Mouse (Mus musculus): Measurements from ENCODE around the gene Srbd1. TPM values are rescaled to one million over a fixed set of nuclear protein-coding genes. Genes with fewer than 3 reads are reported as not detected.

Srbd1 gene
- polyA plus RNA-seq (2014; fragmentation: Nextera tagmentation; extraction: Ambion mirVana): 9.1 and 11.3 TPM in 2 replicates

- 1% methylated on average over 39 of the region's 45 CpGs for WGBS
- DNase-seq (peak; percentile 97), ATAC-seq (ENCODE audit: low FRiP score, low TSS enrichment) (peak; percentile 95)
- H3K4me3 ChIP-seq (replicated peaks; ENCODE audit: low read depth, low read length): peak within 1 kb of the TSS; percentile 66
- 0 out of 2 replicates have a peak, but pooled peaks cover 5% of the 10 kb centered on the region for H3K36me3 ChIP-seq (ENCODE audit: control insufficient read depth, insufficient read depth, low read length)
- H3K4me2 ChIP-seq (ENCODE audit: low read length): peak within 1 kb of the TSS; percentile 96
- peak within 1 kb of the TSS; percentile 55 for H3K27ac ChIP-seq (replicated peaks; ENCODE audit: low read depth, low read length)
- peaks cover 13% of the 10 kb centered on the region for H3K4me1 ChIP-seq (ENCODE audit: control insufficient read depth, insufficient read depth, low read length)
- H3K9ac ChIP-seq (replicated peaks; ENCODE audit: low read length): peak within 1 kb of the TSS; percentile 59
- no peaks in the 10 kb centered on the region for H3K9me3 ChIP-seq (ENCODE audit: control insufficient read depth, low read length)
- H3K27me3 ChIP-seq (ENCODE audit: control insufficient read depth, insufficient read depth, low read length): no peaks in the 10 kb centered on the region
Observed at GRCm38 (mm10) chr17:86145079-86145951, at the start of gene Srbd1. Srbd1 (minus strand) TSS chr17:86145175.

DNA sequence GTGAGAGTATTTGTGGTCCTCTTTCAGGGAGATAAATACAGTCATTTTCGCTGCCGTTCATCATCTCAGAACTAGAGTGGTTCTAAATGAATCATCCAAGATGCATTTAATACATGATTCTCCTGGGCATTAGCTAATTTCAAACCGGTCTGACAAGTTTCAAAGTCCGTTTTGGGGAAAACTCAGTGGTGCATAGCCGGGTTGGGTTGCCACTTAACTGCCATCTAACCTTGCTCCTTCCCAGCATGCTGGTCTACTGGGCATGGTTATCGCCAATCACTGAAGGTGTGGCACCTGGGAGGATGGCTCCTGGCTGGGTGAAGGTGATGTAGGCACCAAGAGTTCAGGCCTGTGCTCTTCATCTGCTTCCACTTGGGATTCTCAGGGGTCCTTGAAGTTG, 49.0 kb upstream of the Srbd1 start:
- Histone ChIP-seq H3K27me3 (ENCODE audit: control insufficient read depth, insufficient read depth, low read length) (no peaks in the 10 kb centered on the region), H3K9ac (replicated peaks; ENCODE audit: low read length) (no peak overlapping the region), H3K4me2 (ENCODE audit: low read length) (no peak overlapping the region), H3K27ac (replicated peaks; ENCODE audit: low read depth, low read length) (no peak overlapping the region), H3K36me3 (ENCODE audit: control insufficient read depth, insufficient read depth, low read length) (no peaks in the 10 kb centered on the region), H3K4me1 (ENCODE audit: control insufficient read depth, insufficient read depth, low read length) (no peaks in the 10 kb centered on the region), H3K4me3 (replicated peaks; ENCODE audit: low read depth, low read length) (no peak overlapping the region), H3K9me3 (ENCODE audit: control insufficient read depth, low read length) (no peaks in the 10 kb centered on the region)
- DNase-seq (no peak), ATAC-seq (ENCODE audit: low FRiP score, low TSS enrichment) (no peak)
- 93% methylated on average over 6 of the region's 6 CpGs for WGBS

- H3K9me3 ChIP-seq (ENCODE audit: control insufficient read depth, low read length): no peaks in the 10 kb centered on the region
- no peaks in the 10 kb centered on the region for H3K36me3 ChIP-seq (ENCODE audit: control insufficient read depth, insufficient read depth, low read length)
- no peak for ATAC-seq (ENCODE audit: low FRiP score, low TSS enrichment)
- no peaks in the 10 kb centered on the region for H3K27me3 ChIP-seq (ENCODE audit: control insufficient read depth, insufficient read depth, low read length)
- no peak for DNase-seq
- H3K4me1 ChIP-seq (ENCODE audit: control insufficient read depth, insufficient read depth, low read length): peaks cover 10% of the 10 kb centered on the region; the same call in 1 of the 2 replicates
- H3K4me2 ChIP-seq (ENCODE audit: low read length): no peak overlapping the region
- no peak overlapping the region for H3K27ac ChIP-seq (replicated peaks; ENCODE audit: low read depth, low read length)
- no peak overlapping the region for H3K9ac ChIP-seq (replicated peaks; ENCODE audit: low read length)
- 87% methylated on average over 1 of the region's 1 CpGs for WGBS
- no peak overlapping the region for H3K4me3 ChIP-seq (replicated peaks; ENCODE audit: low read depth, low read length)
Observed at GRCm38 (mm10) chr17:86187777-86188176, 42.8 kb upstream of the Srbd1 start.

DNA sequence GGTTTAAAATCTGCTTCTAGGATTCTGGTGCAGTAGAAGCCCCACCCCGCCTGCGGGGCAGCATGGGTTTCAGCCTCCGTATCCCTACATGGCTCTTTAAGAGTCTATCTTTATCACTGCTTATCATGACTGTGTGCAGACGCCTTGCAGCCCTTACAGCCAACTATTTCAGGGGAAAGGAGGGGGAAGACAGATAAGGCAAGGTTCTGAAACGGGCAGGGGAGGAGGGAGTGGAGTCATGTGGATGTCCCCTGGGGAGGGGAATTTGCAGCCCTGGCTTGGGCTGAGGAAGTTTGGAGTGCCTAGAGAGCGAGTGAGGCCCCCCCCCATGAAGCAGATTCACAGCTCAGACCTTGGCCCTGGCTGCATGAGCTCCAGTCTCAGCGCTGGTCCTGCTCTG, 40.6 kb upstream of the Srbd1 start:
- H3K36me3 ChIP-seq (ENCODE audit: control insufficient read depth, insufficient read depth, low read length): no peaks in the 10 kb centered on the region
- no peaks in the 10 kb centered on the region for H3K27me3 ChIP-seq (ENCODE audit: control insufficient read depth, insufficient read depth, low read length)
- no peak for DNase-seq
- peaks cover 10% of the 10 kb centered on the region; the same call in 1 of the 2 replicates for H3K4me1 ChIP-seq (ENCODE audit: control insufficient read depth, insufficient read depth, low read length)
- 43% methylated on average over 7 of the region's 7 CpGs for WGBS
- no peak overlapping the region for H3K27ac ChIP-seq (replicated peaks; ENCODE audit: low read depth, low read length)
- no peaks in the 10 kb centered on the region for H3K9me3 ChIP-seq (ENCODE audit: control insufficient read depth, low read length)
- no peak overlapping the region for H3K9ac ChIP-seq (replicated peaks; ENCODE audit: low read length)
- H3K4me3 ChIP-seq (replicated peaks; ENCODE audit: low read depth, low read length): no peak overlapping the region
- no peak overlapping the region for H3K4me2 ChIP-seq (ENCODE audit: low read length)
- no peak for ATAC-seq (ENCODE audit: low FRiP score, low TSS enrichment)

DNA sequence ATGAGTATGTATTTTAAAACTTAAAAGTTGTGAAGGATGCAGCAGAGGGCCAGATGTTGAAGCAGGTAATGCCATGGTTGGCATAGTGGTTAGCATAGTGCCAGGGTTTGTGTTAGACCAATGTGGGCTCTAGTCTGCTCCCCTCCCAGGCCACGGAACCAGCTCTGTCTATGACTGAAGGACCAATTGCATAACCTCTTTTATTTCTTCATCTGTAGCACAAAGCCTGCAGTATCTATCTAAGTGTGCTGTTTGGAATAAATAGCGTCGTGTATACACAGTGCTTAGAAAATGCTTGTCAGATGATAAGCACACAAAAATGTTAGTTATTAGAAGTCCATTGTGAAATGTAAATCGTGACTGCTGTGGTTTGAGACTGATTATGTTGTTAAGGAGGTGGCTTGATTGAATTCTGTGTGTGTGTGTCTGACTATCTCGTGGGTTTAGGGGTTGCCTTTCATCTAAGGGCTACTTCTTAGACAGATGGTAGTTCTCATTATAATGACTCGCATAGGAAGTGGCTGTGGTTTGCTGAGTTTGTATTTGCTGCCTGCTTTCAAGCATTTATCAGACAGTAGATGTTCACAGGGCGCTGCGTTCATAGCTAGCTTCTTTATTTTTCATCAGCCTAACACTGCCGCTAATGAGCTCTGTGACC, 39.7 kb upstream of the Srbd1 start:
- 53% methylated on average over 9 of the region's 9 CpGs for WGBS
- peaks cover 10% of the 10 kb centered on the region; the same call in 1 of the 2 replicates for H3K4me1 ChIP-seq (ENCODE audit: control insufficient read depth, insufficient read depth, low read length)
- H3K27me3 ChIP-seq (ENCODE audit: control insufficient read depth, insufficient read depth, low read length): no peaks in the 10 kb centered on the region
- no peak overlapping the region for H3K4me3 ChIP-seq (replicated peaks; ENCODE audit: low read depth, low read length)
- H3K27ac ChIP-seq (replicated peaks; ENCODE audit: low read depth, low read length): no peak overlapping the region
- no peak for ATAC-seq (ENCODE audit: low FRiP score, low TSS enrichment)
- peak; percentile 35 for DNase-seq
- H3K36me3 ChIP-seq (ENCODE audit: control insufficient read depth, insufficient read depth, low read length): no peaks in the 10 kb centered on the region
- no peak overlapping the region for H3K9ac ChIP-seq (replicated peaks; ENCODE audit: low read length)
- no peaks in the 10 kb centered on the region for H3K9me3 ChIP-seq (ENCODE audit: control insufficient read depth, low read length)
- H3K4me2 ChIP-seq (ENCODE audit: low read length): no peak overlapping the region

DNA sequence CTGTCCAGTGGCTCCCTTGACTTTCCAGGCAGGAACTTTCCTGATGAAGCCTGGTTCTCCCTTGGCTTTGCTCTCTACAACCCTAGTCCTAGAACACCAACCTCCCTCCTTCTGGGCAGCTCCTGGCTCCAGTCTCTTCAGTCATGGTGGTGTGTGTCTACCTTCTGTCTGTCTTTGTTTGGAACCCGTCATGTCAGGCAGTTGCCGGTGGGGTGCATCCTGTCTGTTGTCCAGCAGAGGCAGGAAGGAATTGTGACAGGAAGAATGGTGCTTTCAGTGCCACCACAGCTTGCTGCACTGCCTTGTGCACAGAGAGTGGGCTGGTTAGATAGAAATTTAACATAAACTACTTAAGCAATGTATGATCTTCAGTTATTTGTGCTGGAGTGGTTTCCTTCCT, 38.8 kb upstream of the Srbd1 start:
- no peak overlapping the region for H3K9ac ChIP-seq (replicated peaks; ENCODE audit: low read length)

GRCm38 (mm10) chr17:86176722-86177121, 31.7 kb upstream of the Srbd1 start:
- WGBS: 85% methylated on average over 7 of the region's 7 CpGs
- H3K4me3 ChIP-seq (replicated peaks; ENCODE audit: low read depth, low read length): no peak overlapping the region

More for the DNA sequence above, 38.8 kb upstream of the Srbd1 start:
- Histone ChIP-seq H3K27ac (replicated peaks; ENCODE audit: low read depth, low read length) (no peak overlapping the region), H3K4me1 (ENCODE audit: control insufficient read depth, insufficient read depth, low read length) (peaks cover 10% of the 10 kb centered on the region; the same call in 1 of the 2 replicates), H3K9me3 (ENCODE audit: control insufficient read depth, low read length) (no peaks in the 10 kb centered on the region), H3K27me3 (ENCODE audit: control insufficient read depth, insufficient read depth, low read length) (no peaks in the 10 kb centered on the region), H3K4me2 (ENCODE audit: low read length) (no peak overlapping the region), H3K36me3 (ENCODE audit: control insufficient read depth, insufficient read depth, low read length) (no peaks in the 10 kb centered on the region), H3K4me3 (replicated peaks; ENCODE audit: low read depth, low read length) (no peak overlapping the region)
- no peak for ATAC-seq (ENCODE audit: low FRiP score, low TSS enrichment)
- WGBS: 24% methylated on average over 2 of the region's 2 CpGs
- no peak for DNase-seq

GRCm38 (mm10) chr17:86175516-86175915, 30.5 kb upstream of the Srbd1 start:
- Histone ChIP-seq H3K27me3 (ENCODE audit: control insufficient read depth, insufficient read depth, low read length) (no peaks in the 10 kb centered on the region), H3K36me3 (ENCODE audit: control insufficient read depth, insufficient read depth, low read length) (no peaks in the 10 kb centered on the region), H3K4me2 (ENCODE audit: low read length) (no peak overlapping the region), H3K4me1 (ENCODE audit: control insufficient read depth, insufficient read depth, low read length) (peaks cover 7% of the 10 kb centered on the region), H3K27ac (replicated peaks; ENCODE audit: low read depth, low read length) (no peak overlapping the region), H3K4me3 (replicated peaks; ENCODE audit: low read depth, low read length) (no peak overlapping the region), H3K9me3 (ENCODE audit: control insufficient read depth, low read length) (no peaks in the 10 kb centered on the region), H3K9ac (replicated peaks; ENCODE audit: low read length) (no peak overlapping the region)
- 60% methylated on average over 9 of the region's 9 CpGs for WGBS
- no peak for DNase-seq
- no peak for ATAC-seq (ENCODE audit: low FRiP score, low TSS enrichment)

More at GRCm38 (mm10) chr17:86176722-86177121, 31.7 kb upstream of the Srbd1 start:
- Histone ChIP-seq H3K36me3 (ENCODE audit: control insufficient read depth, insufficient read depth, low read length) (no peaks in the 10 kb centered on the region), H3K4me2 (ENCODE audit: low read length) (no peak overlapping the region), H3K27me3 (ENCODE audit: control insufficient read depth, insufficient read depth, low read length) (no peaks in the 10 kb centered on the region), H3K9me3 (ENCODE audit: control insufficient read depth, low read length) (no peaks in the 10 kb centered on the region), H3K9ac (replicated peaks; ENCODE audit: low read length) (no peak overlapping the region), H3K4me1 (ENCODE audit: control insufficient read depth, insufficient read depth, low read length) (no peaks in the 10 kb centered on the region), H3K27ac (replicated peaks; ENCODE audit: low read depth, low read length) (no peak overlapping the region)
- no peak for ATAC-seq (ENCODE audit: low FRiP score, low TSS enrichment)
- DNase-seq: no peak
